Mouse (Mus musculus) cerebellum, postnatal 4 days (tissue): ENCODE results near the gene Gm20738.
"Not testable (repeated sequence)": the region's sequence is repeated elsewhere in the genome, so short reads cannot be mapped to it uniquely, and the experiment has no call there.

ENCODE experiments used
- DNase-seq, 2 experiments: peaks; one replicate each; pipeline ENCODE4 v3.0.0; 2022; ENCODE audit warnings: low spot score in 2 of 2, mixed read lengths in 1 of 2

Gm20738 gene

GRCm38 (mm10) chrY:37957511-37957910, at the start of gene Gm20738:
Gene Gm20738, plus strand, starts transcription at chrY:37957811.
- not testable (repeated sequence) for DNase-seq
